Mouse (Mus musculus): ENCODE data around the gene Saysd1.

Saysd1 gene

DNA sequence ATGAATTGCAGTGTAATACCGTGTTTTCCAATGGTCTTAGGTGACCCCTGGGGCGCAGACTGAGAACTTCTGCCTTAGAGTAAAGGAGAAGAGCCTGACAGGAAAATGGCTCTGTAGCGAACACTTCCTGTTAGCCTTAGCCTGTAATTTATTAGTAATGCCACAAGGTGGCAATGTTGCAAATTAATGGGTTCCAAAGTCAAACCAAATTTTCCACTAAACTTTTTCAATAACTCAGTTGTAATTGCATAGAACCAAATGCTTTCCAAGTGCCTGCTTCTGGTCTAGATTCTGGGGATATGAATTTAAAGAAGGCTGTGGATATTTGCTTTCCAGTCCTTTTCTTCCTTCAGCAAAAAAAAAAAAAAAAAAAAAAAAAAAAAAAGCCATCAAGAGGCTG is 26.1 kb downstream of the Saysd1 start:
- no peak for DNase-seq (ENCODE audit: low spot score)

DNA sequence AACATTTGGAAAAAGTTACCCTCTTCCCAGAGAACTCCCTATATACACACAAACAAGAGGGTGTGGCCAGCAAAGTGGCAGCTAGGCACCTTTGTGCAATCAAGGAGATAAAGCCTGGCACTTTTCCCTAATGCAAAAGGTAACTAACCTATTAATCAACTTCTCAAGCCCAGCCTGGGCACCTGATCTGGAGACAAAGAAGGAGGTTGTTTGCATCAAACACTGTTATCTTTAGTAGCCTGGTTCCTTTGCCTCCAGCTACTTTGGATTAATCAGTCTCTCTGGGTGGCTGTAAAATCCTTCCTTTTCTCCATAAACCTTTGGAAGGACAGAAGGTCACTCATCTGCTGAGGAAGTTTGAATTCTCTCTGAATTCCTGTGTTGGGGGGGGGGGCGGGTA is 27.4 kb downstream of the Saysd1 start:
- no peak for DNase-seq (ENCODE audit: low spot score)

DNA sequence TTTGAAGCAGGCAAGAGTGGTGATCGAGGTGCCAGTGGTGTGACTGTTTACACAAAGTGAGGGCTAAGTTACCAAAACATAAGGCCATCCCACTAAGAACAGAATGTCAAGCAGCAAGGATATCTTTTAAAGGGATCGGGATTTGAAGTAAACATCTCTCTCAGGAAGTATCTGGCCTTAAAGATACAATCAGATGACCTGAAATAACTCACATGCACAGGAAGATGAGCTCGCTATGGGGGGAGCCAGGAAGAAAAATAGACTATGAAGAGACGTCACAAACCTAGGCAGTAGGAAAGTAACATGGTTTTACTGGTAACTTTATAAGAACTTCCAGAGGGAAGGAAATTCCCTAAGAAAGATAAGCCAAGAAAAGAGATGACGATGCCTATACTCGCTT is 32.1 kb downstream of the Saysd1 start:
- DNase-seq (ENCODE audit: low spot score), result no peak

DNA sequence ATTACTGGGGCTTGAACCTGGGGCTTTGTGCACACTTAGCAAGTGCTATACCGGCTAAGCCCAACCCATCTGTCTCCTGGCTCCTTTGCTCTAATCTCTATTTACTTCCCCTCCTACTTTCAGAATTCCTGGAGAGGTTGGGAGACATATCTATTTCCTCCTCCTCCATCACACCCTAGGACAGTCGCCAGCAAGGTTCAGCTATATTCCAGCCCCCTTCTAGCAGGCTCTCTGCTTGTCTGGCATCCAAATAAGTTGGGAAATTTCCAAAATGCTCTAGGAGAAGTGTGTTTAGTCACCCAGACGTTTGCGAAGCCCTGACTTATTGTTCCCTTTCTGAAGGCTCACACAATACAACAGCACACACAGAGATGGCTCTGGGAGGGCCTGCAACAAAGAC is 35.1 kb downstream of the Saysd1 start:
- no peak for DNase-seq (ENCODE audit: low spot score)

DNA sequence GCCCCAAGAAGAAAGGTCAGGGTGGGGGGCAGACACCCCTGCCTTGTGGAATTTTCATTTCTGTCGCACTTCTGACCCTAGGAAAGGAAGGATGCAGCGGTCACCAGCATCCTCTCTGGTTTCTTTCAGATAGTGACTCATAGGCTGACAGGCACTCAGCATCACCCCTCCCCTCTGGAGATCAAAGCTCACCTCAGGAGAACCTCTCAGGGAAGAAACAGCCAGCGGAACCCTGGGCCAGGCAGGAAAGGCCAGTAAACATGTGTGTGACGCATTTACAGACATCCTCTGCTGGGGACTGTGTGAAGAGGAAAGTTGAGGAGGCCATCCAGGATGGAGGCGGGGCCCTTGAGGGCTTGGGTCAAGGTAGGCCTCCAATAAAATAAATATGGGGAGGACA is 40.3 kb downstream of the Saysd1 start:
- DNase-seq (ENCODE audit: low spot score), result no peak

DNA sequence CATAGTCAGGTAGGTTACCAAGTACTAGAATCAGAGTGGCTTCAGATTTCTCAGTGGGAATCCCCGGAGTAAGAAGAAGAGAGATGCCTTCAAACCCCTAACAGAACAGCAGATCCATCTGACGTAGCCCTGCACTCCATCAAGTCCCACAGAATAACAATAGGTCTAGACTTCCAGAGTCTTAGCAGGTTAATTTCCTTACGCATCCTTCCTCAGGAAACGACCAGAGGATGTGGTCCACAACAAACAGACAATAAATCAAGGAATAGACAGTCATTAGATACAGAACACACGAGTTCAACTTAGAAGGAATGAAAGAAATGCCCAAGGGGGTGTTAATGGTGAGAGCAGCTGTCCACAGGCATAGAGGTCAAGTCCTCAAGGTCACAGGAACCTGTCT is 43.4 kb downstream of the Saysd1 start:
- no peak for DNase-seq (ENCODE audit: low spot score)

DNA sequence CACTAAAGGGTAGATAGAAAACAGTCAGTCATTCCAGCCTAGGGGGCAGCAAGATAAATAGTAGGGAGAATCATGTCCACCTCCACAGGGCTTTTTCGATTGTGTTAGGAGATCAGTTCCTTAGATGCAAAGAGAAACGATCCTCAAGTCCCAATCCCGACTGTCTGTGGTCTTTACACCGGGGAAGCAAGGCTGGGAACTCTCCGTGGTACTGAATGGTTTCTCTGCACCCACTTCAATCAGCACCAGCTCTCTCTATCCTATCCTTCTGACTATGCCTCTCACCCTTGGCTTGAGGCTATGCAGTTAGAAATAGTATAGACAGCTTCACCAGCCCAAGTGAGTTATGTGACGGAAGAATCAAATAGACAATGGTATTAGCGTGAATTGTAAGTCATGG is 44.8 kb downstream of the Saysd1 start:
- DNase-seq (ENCODE audit: low spot score), result no peak

DNA sequence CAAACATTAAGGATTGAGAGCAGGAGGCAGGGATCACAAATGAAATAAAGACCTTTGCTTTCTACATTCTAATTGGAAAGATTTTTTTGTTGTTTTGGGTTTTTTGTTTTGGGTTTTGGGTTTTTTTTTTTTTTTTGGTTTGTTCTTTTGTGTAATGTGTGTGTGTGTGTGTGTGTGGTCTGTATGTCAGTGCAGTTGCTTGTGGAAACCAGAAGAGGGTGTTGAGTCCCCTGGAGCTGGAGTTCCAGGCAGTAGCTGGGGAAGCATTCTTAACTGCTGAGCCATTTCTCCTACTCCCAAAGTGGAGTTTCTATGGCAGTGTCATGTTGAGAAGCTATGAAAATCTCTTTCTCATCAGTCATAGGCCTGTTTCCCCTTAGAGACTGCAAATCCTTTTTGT is 54.0 kb downstream of the Saysd1 start:
- DNase-seq (ENCODE audit: low spot score), result no peak

DNA sequence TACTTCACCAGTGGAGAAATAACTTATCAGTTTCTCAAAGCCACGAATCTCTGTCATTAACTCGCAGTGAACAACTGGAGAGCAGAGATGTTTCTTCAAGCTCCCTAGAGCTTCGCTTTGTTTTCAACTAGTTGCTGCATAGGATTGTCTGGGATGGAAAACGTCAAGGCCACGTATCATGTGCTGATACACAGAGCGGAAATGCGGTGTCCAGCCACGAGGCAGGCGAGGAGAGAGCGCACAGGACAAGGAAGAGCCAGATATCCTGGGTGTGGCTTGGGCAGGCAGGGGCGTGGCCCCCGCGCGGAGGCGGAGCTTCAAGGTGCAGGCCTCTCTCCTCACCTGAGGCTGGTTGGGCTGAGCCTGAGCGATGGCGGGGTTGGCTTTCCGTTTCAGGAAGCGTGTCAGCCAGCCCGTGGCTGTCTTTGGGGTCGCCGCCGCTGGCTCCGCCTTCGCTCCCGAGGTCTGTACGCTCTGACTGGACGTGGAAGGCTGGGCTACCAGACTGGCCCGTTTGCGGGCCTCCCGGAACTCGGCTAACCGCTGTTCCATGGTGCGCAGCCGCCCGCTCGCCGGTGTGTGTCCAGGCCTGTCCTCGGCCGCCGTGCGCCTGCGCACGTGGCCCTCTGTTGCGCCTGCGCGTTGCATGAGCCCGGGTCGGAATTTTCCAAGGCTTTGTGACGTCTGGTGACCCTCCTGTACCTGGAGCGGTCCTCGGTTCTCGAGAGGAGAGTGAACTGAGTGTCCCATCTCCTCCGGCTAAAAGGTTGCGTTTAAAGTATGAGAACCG is 55.6 kb downstream of the Saysd1 start:
- peak; percentile 94 for DNase-seq (ENCODE audit: low spot score)

DNA sequence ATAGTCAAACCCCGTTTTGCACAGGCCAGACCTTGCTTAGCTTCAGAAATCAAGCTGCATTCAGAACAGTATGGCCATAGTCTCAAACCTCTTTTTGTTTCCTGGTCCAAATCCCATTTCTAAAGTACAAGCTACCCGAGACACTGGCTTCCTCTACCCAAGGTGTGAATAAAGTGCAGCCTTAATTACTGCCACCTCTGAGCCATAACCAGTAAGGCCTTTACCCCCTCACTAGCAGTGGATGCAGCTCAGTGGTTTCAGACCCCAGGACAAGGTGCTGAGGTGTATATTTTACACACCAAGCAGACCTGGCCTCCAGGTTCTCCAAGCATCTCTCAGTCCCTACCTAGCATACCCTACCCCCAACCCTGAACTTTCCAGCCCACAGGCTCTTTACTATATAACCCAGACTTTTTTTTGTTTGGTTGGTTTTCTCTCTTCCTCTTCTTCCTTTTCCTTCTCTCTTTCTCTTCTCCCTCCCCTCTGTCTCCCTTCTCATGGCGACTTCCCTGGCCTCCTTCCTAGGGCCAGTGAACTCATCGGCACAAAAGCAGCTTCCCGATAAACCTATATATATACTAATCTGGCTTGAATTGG is 56.3 kb downstream of the Saysd1 start:
- no peak for DNase-seq (ENCODE audit: low spot score)

DNA sequence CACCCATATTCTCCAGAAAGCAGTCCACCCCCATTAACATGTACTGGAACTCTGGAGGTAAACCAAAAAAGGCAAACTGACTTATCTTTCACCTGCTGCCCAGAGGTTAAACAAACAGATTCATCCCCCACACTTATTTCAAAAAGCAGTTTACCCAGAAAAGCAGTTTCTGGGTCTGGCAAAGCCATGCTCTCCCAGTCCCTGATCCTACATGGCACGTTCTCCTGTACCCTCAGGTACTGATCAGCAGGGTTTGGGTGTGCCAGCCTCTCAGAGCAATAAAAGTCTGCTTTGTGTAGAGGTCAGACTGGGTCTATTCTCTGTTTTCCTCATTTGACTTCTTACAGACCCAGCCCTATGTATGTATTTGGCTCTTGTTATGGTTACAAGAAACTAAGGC is 57.2 kb downstream of the Saysd1 start:
- no peak for DNase-seq (ENCODE audit: low spot score)

DNA sequence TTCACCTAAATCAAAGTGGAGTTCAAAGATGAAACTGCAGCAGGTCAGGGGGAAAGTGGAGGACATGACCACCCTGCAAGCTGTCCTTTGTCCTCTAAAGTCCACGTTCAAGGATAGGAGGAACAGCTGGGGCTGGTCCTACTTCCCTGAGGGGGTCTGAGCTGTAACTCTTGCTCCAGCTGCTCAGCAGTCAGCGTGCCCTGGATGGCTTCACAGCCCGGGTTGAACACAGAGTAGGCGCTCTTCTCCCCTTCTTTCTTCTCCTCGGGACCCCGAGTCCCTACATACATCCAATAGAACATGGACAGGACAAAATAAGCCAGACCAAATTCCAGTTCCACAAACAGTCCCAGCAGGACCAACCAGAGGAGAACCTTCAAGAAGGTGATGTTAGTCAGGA is 61.2 kb downstream of the Saysd1 start:
- DNase-seq (ENCODE audit: low spot score), result no peak

DNA sequence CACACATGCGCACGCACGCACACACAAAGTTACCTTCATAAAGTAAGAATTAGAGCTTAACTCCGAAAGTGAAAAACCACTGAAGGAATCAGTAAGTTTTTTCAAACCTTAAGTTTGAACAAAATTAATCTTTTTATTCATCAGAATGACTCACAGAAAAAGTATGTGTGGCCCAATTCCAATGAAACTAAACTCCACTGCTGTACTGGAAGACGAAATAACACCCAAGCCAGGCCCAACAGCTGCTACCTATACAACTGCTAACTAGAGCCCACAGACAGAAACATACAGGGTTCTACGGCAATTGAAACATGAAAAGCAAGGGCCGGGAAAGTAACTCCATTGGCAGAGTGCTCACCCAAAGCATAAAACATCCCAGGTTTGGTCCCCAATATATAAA is 62.8 kb downstream of the Saysd1 start:
- no peak for DNase-seq (ENCODE audit: low spot score)

DNA sequence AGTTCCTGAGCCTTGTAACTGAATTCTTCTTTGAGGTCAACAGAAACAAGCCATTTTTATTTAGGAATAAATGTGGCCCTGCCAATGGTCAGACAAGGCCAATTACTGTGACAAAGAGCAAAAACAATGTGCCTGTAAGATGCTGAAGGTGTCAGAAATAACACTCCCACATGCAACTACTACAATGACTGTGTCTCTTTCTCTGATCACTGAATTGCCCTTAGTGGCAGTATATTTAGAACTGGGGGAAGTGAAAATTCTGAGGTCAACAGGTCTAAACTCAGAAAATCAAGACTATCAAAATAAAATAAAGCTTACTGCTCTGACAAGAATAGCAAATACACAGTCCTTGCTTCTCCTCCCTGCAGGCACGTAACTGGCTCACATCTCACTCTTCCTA is 63.6 kb downstream of the Saysd1 start:
- no peak for DNase-seq (ENCODE audit: low spot score)

DNA sequence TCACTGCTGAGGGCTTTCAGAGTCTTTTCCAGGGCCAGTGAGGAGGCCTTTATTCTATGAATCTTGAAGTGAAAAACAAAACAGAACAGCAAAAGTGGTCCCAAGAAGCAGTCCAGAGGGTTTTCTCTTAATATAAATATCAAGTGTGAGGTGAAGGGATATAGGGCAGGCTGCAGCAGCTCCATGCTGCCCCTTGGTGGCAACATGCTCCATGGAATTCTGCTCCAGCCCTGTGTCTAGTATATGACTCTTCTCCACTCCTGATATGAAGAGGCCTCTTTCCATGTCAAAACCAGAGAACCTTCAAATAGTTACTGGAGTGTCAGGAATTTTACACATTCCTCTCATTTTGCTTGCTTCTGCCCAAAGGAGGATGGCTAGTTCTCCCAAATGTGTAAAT is 67.7 kb downstream of the Saysd1 start:
- DNase-seq (ENCODE audit: low spot score), result no peak

DNA sequence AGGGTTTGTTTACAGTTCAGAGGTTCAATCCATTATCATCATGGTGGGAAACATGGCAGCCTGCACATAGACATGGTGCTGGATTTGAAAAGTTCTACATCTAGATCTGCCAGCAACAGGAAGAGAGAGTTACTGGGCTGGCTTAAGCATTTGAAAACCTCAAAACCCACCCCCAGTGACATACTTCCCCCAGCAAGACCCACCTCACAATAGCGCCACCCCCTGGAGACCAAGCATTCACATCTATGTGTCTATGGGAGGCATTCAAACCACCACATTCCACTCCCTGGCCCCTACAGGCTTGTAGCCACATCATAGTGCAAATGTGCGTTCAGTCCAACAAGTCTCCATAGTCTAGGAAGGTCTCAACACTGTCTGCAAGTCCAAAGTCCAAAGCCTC is 70.0 kb downstream of the Saysd1 start:
- DNase-seq (ENCODE audit: low spot score), result no peak

DNA sequence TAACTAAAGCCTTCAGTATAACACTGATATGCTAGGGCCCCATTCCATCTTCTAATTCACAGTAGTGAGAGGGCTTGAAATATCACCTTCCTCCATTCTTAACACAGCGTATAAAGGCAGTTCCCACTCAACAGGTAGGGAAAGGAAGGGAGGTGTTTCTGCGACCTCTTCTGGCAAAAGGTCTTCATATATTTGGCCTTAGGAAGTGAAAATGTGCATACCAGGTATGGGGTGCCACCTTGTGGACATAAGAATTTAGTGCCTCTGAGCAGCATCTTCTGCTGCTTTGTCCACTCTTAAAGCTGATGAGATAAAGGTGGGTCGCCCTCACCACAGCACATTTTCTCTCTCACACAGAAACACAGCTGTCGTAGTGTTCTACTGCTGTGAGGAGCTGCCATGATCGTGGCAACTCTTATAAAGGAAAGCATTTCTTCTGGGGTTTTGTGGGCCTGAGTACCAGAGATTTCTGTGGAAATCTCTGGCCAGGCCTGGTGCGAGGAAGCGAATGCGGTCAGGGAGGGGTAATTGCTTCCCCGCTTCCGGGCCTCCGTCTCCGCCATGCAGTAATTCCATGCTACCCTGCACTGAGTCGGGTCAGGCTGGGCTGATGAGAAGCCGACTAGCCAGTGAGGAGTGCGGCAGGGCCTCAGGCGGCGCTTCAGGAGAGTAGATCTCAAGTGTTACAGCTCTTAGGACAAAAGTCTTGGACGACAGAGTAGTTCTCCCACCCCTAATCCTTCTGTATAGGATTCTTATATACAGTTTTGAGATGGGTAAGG is 70.8 kb downstream of the Saysd1 start:
- DNase-seq (ENCODE audit: low spot score), result peak; percentile 31

DNA sequence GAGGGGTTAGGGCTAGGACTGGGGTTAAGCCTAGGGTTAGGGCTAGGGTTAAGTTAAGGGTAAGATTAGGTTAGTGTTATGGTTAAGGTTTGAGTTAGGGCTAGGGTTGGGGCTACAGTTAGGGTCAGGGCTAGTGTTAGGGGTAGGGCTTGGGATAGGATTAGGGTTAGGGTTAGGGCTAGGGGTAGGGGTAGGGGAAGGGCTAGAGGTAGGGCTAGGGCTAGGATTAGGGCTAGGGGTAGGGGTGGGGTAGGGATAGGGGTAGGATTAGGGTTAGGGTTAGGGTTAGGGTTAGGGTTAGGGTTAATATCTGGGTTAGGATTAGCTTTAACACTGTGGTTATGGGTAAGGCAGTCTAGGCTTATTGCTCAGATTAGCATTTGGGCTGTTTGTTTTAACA is 73.6 kb downstream of the Saysd1 start:
- DNase-seq (ENCODE audit: low spot score), result no peak

DNA sequence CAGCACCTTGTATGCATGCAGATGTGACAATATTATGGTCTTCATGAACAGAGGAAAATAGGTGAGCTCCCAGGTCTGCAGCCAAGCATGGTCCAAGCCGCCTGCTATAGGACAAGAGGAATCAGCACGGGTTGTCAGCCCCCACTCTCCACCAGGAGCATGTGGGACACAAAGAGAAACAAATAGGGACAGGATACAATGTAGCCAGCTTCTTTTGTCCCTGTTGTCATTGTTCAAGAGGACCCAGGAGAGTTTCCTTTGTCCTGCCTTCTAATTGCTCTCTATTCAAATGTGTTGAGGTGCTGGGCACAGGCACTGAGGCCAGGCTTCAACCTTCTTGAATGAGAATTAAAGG is 89.9 kb downstream of the Saysd1 start:
- no peak for DNase-seq (ENCODE audit: low spot score)

DNA sequence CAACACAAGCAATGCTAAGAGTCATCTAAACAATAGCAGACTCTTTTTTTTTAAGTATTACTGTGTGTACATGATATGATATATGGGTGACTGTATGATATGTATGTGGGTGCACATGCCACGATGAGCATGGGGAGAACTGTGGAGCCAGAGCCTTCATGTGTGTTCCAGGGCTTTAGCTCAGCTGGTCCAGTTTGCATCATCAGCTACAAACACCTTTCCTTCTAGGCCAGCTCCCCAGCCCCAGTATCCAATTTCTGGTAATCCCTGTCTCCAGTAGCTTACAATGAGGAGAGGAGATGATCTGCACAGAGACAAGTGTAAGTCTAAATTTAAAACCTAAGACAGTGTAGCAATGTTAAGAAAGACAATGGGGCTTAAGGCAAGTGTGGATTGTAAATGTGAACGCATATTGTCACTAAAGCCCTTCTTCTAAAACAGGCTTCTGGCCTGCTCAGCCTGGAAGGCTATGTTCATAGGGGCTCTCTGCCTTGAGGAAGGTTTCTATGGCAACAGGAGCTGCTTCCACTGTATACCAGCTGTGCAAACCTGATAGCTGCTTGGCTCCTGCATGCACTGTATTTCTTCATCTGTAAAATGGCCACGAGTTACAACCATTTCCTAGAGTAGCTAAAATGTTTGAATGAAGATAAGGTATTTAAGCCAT is 90.4 kb downstream of the Saysd1 start:
- DNase-seq (ENCODE audit: low spot score), result no peak

DNA sequence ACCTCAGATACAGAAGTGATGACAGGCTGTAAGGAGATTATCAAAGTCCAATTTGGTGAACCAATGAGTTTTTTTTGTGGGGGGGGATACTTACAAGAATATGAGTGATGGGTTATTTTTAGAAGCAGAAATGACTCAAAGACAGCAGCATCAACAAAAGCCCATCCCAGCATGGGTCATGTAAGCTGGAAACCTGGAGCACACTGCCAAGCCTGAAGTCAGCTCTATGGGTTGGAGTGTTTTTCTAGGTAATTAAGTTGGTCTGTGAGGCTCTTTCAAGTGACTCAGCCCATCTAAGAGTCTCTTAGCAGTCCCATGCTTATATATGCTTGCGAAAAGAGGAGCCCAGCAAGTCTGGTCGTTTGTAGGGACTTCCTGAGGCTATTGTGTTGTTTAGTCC is 91.0 kb downstream of the Saysd1 start:
- no peak for DNase-seq (ENCODE audit: low spot score)

DNA sequence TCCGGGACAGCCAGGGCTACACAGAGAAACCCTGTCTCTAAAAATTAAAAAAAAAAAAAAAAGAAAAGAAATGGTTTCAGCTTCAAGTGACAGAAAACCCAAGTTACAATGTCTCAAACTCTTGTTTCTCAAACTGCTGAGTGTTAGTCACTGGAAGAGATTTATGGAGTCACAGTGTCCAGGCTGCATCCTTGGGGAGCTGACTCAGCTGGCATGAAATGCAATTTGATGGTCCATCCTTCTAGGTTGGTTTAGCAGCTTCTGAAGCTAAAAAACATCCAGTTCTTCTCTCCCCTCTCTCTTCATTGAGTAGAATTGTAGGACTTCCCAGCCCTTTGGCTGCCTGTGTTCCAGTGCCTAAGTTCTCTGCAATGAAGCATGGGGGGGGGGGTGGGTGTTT is 94.3 kb downstream of the Saysd1 start:
- no peak for DNase-seq (ENCODE audit: low spot score)

DNA sequence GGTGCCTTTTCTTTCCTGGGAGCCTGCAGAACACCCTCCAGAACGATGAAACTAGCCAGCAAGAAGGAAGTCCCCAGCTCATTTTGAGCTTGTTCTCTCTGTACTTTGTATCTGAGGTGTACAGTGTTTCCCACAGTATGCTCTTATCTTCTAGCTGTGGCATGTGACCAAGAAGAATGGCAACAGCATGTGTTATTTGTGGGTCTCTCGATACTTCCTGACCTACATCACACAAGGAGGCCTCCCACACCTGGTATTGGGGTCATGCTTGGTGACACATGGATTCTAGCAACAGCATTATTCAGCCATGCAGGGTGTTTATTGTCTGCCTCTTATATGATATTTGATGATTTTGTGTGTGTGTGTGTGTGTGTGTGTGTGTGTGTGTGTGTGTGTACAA is 96.5 kb downstream of the Saysd1 start:
- DNase-seq (ENCODE audit: low spot score), result no peak
